Mouse (Mus musculus) neural tube, embryonic 13.5 days (tissue): ENCODE data around the gene Pcnt. TPM values are rescaled to one million over a fixed set of nuclear protein-coding genes. Genes with fewer than 3 reads are reported as not detected.

Experiments
- ATAC-seq: fragments of 200-750 bp; cut with Nextera tagmentation; 2 replicates; pipeline ENCODE4 v1.8.0; 2017; ENCODE audit warnings: low read depth, mild to moderate bottlenecking, moderate TSS enrichment, moderate library complexity
- H3K27ac ChIP-seq: fragments of 300-500 bp; sonication (generic); replicated peaks from 2 replicates; pipeline ENCODE4 v1.5.1; 2015; ENCODE audit warnings: moderate library complexity, mild to moderate bottlenecking, inconsistent platforms
- H3K27me3 ChIP-seq: fragments of 300-500 bp; sonication (generic); 2 replicates; pipeline ENCODE4 v1.6.1; 2015; ENCODE audit warnings: mild to moderate bottlenecking, inconsistent platforms
- H3K36me3 ChIP-seq: fragments of 300-500 bp; sonication (generic); 2 replicates; pipeline ENCODE4 v1.6.1; 2015; ENCODE audit warnings: mild to moderate bottlenecking, inconsistent platforms
- H3K4me1 ChIP-seq: fragments of 300-500 bp; sonication (generic); replicated peaks from 2 replicates; pipeline ENCODE4 v1.6.1; 2015; ENCODE audit warnings: inconsistent platforms
- H3K4me2 ChIP-seq: fragments of 300-500 bp; sonication (generic); 2 replicates; pipeline ENCODE4 v1.6.1; 2015; ENCODE audit warnings: inconsistent platforms, mild to moderate bottlenecking, moderate library complexity
- H3K4me3 ChIP-seq: fragments of 300-500 bp; sonication (generic); 2 replicates; pipeline ENCODE4 v1.5.1; 2015; ENCODE audit warnings: mild to moderate bottlenecking, inconsistent platforms
- H3K9ac ChIP-seq: fragments of 300-500 bp; sonication (generic); 2 replicates; pipeline ENCODE4 v1.6.1; 2015; ENCODE audit warnings: moderate library complexity, mild to moderate bottlenecking, inconsistent platforms
- H3K9me3 ChIP-seq: fragments of 300-500 bp; sonication (generic); 2 replicates; pipeline ENCODE4 v1.6.1; 2016; ENCODE audit warnings: inconsistent platforms
- WGBS: fragments of 180-500 bp; shearing (Covaris S2); methylation state at CpG from one replicate; pipeline ENCODE4 v1.1.7; 2015; 5-methylcytosine and 5-hydroxymethylcytosine counted together
- polyA plus RNA-seq: library from polyadenylated mRNA; unstranded; fragments of >200 nt; fragmentation: Nextera tagmentation; extraction: Ambion mirVana; gene quantifications from 2 replicates; pipeline ENCODE4 v1.2.1, GENCODE M21; 2015

Gene Pcnt
- polyA plus RNA-seq = 7.3 and 7.7 TPM in 2 replicates

GRCm38 (mm10) chr10:76442178-76443088, at the start of gene Pcnt:
TSS of gene Pcnt (minus strand) at chr10:76442786.
- peak; percentile 99 for ATAC-seq
- Histone ChIP-seq H3K4me3 (peak within 1 kb of the TSS; percentile 91), H3K9ac (peak within 1 kb of the TSS; percentile 82), H3K9me3 (no peaks in the 10 kb centered on the region), H3K4me2 (peak within 1 kb of the TSS; percentile 78), H3K27me3 (no peaks in the 10 kb centered on the region), H3K36me3 (peaks cover 25% of the 10 kb centered on the region), H3K4me1 (peaks cover 22% of the 10 kb centered on the region), H3K27ac (peak within 1 kb of the TSS; percentile 94)
- WGBS = under 1% methylated on average over 78 of the region's 78 CpGs

GRCm38 (mm10) chr10:76489205-76489604, 46.6 kb upstream of the Pcnt start:
- 93% methylated on average over 15 of the region's 15 CpGs for WGBS
- no peaks in the 10 kb centered on the region for H3K27me3 ChIP-seq
- peaks cover 95% of the 10 kb centered on the region for H3K36me3 ChIP-seq
- H3K4me3 ChIP-seq = no peak overlapping the region
- no peak overlapping the region for H3K27ac ChIP-seq
- H3K4me1 ChIP-seq = no peaks in the 10 kb centered on the region
- ATAC-seq = no peak
- H3K9ac ChIP-seq = no peak overlapping the region
- no peak overlapping the region for H3K4me2 ChIP-seq
- no peaks in the 10 kb centered on the region for H3K9me3 ChIP-seq

GRCm38 (mm10) chr10:76488265-76488664, 45.7 kb upstream of the Pcnt start:
- H3K27me3 ChIP-seq = no peaks in the 10 kb centered on the region
- no peak overlapping the region for H3K9ac ChIP-seq
- peaks cover 95% of the 10 kb centered on the region for H3K36me3 ChIP-seq
- no peak overlapping the region for H3K4me3 ChIP-seq
- 95% methylated on average over 8 of the region's 8 CpGs for WGBS
- no peak for ATAC-seq
- H3K4me2 ChIP-seq = no peak overlapping the region
- H3K27ac ChIP-seq = no peak overlapping the region
- no peaks in the 10 kb centered on the region for H3K4me1 ChIP-seq
- no peaks in the 10 kb centered on the region for H3K9me3 ChIP-seq

GRCm38 (mm10) chr10:76486302-76486701, 43.7 kb upstream of the Pcnt start:
- peaks cover 98% of the 10 kb centered on the region for H3K36me3 ChIP-seq
- no peak overlapping the region for H3K27ac ChIP-seq
- no peaks in the 10 kb centered on the region for H3K27me3 ChIP-seq
- H3K9ac ChIP-seq = no peak overlapping the region
- 95% methylated on average over 2 of the region's 2 CpGs for WGBS
- no peak overlapping the region for H3K4me2 ChIP-seq
- no peaks in the 10 kb centered on the region for H3K4me1 ChIP-seq
- no peaks in the 10 kb centered on the region for H3K9me3 ChIP-seq
- no peak overlapping the region for H3K4me3 ChIP-seq
- ATAC-seq = no peak

- no peaks in the 10 kb centered on the region for H3K9me3 ChIP-seq
- ATAC-seq = no peak
- WGBS = 95% methylated on average over 6 of the region's 6 CpGs
Observed at GRCm38 (mm10) chr10:76481480-76481879, 38.9 kb upstream of the Pcnt start.

GRCm38 (mm10) chr10:76480851-76481250, 38.3 kb upstream of the Pcnt start:
- WGBS = 92% methylated on average over 13 of the region's 13 CpGs
- no peak for ATAC-seq
- no peaks in the 10 kb centered on the region for H3K4me1 ChIP-seq
- H3K4me3 ChIP-seq = no peak overlapping the region
- no peaks in the 10 kb centered on the region for H3K27me3 ChIP-seq
- H3K36me3 ChIP-seq = peaks cover 97% of the 10 kb centered on the region
- H3K4me2 ChIP-seq = no peak overlapping the region
- H3K9me3 ChIP-seq = no peaks in the 10 kb centered on the region
- no peak overlapping the region for H3K9ac ChIP-seq
- no peak overlapping the region for H3K27ac ChIP-seq

More at GRCm38 (mm10) chr10:76481480-76481879, 38.9 kb upstream of the Pcnt start:
- Histone ChIP-seq H3K27me3 (no peaks in the 10 kb centered on the region), H3K4me3 (no peak overlapping the region), H3K4me1 (no peaks in the 10 kb centered on the region), H3K27ac (no peak overlapping the region), H3K4me2 (no peak overlapping the region), H3K9ac (no peak overlapping the region), H3K36me3 (peaks cover 97% of the 10 kb centered on the region)

GRCm38 (mm10) chr10:76473759-76474158, 31.2 kb upstream of the Pcnt start:
- WGBS = 86% methylated on average over 5 of the region's 5 CpGs
- no peaks in the 10 kb centered on the region for H3K9me3 ChIP-seq
- no peak for ATAC-seq
- no peak overlapping the region for H3K4me3 ChIP-seq
- no peaks in the 10 kb centered on the region for H3K27me3 ChIP-seq
- no peak overlapping the region for H3K4me2 ChIP-seq
- peaks cover 45% of the 10 kb centered on the region for H3K4me1 ChIP-seq
- peaks cover 79% of the 10 kb centered on the region for H3K36me3 ChIP-seq
- H3K27ac ChIP-seq = no peak overlapping the region
- no peak overlapping the region for H3K9ac ChIP-seq

- H3K4me1 ChIP-seq = peaks cover 46% of the 10 kb centered on the region
- no peaks in the 10 kb centered on the region for H3K9me3 ChIP-seq
- peak within 1 kb of the TSS; percentile 88 for H3K27ac ChIP-seq
- H3K9ac ChIP-seq = peak within 1 kb of the TSS; percentile 87
- H3K27me3 ChIP-seq = no peaks in the 10 kb centered on the region
- WGBS = 2% methylated on average over 55 of the region's 55 CpGs
- peak within 1 kb of the TSS; percentile 68 for H3K4me3 ChIP-seq
- ATAC-seq = peak; percentile 99
- peak within 1 kb of the TSS; percentile 62 for H3K4me2 ChIP-seq
- H3K36me3 ChIP-seq = peaks cover 43% of the 10 kb centered on the region
Observed at GRCm38 (mm10) chr10:76468203-76469162, 25.9 kb upstream of the Pcnt start, which contains the start of the genes Mcm3ap and Ybey. TSS of gene Mcm3ap (plus strand) at chr10:76468927. TSS of gene Ybey (minus strand) at chr10:76469114.

GRCm38 (mm10) chr10:76462721-76463120, 20.1 kb upstream of the Pcnt start:
- H3K4me2 ChIP-seq = no peak overlapping the region
- H3K9me3 ChIP-seq = 0 out of 2 replicates have a peak, but pooled peaks cover 4% of the 10 kb centered on the region
- no peak overlapping the region for H3K4me3 ChIP-seq
- 92% methylated on average over 6 of the region's 6 CpGs for WGBS
- peaks cover 28% of the 10 kb centered on the region for H3K36me3 ChIP-seq
- H3K4me1 ChIP-seq = peaks cover 2% of the 10 kb centered on the region
- H3K27me3 ChIP-seq = no peaks in the 10 kb centered on the region
- H3K9ac ChIP-seq = no peak overlapping the region
- ATAC-seq = no peak
- H3K27ac ChIP-seq = no peak overlapping the region

- no peak for ATAC-seq
- H3K9me3 ChIP-seq = 0 out of 2 replicates have a peak, but pooled peaks cover 4% of the 10 kb centered on the region
- 94% methylated on average over 7 of the region's 7 CpGs for WGBS
- no peak overlapping the region for H3K27ac ChIP-seq
- no peaks in the 10 kb centered on the region for H3K27me3 ChIP-seq
- H3K9ac ChIP-seq = no peak overlapping the region
- H3K4me1 ChIP-seq = no peaks in the 10 kb centered on the region
- H3K4me2 ChIP-seq = no peak overlapping the region
- no peak overlapping the region for H3K4me3 ChIP-seq
- H3K36me3 ChIP-seq = peaks cover 28% of the 10 kb centered on the region
Observed at GRCm38 (mm10) chr10:76462312-76462711, 19.7 kb upstream of the Pcnt start.

GRCm38 (mm10) chr10:76461255-76461654, 18.7 kb upstream of the Pcnt start:
- no peak overlapping the region for H3K9ac ChIP-seq
- 0 out of 2 replicates have a peak, but pooled peaks cover 4% of the 10 kb centered on the region for H3K9me3 ChIP-seq
- no peaks in the 10 kb centered on the region for H3K4me1 ChIP-seq
- H3K36me3 ChIP-seq = peaks cover 28% of the 10 kb centered on the region
- no peak overlapping the region for H3K27ac ChIP-seq
- H3K27me3 ChIP-seq = no peaks in the 10 kb centered on the region
- H3K4me2 ChIP-seq = no peak overlapping the region
- ATAC-seq = no peak
- 88% methylated on average over 1 of the region's 1 CpGs for WGBS
- no peak overlapping the region for H3K4me3 ChIP-seq
